Comparison of ENCODE assay signal across 7 mouse cellular contexts in the genomic region with DNA sequence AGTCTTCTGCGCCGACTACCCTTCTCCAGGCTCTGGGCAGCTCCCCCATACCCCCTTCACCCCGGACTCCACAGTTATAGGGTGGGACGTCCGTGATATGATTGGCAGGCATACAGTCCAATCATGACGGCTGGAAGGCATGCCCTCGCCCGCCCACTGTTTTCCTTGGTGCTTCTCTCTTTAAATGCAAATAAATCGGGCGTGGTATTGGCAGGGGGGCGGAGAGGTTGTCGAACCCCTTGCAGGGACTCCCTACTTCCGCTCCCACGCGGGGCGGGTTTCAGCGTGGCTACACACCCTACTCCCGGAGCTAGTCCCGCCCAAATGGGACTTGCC. TPM values are rescaled to one million over a fixed set of nuclear protein-coding genes. Genes with fewer than 3 reads are reported as not detected.
DNase-seq lines count a peak whose midpoint lies in the region; ATAC-seq lines count a peak whose summit lies in the region.

Amer1 (minus strand) TSS at position 97 of the 336 bp plus-strand sequence.

- H3K9ac ChIP-seq in midbrain, embryonic 13.5 days (replicated peaks), result peak within 1 kb of the TSS; percentile 67

- H3K27ac ChIP-seq in limb, embryonic 10.5 days, result peak within 1 kb of the TSS; percentile 85
- H3K27ac ChIP-seq in midbrain, embryonic 13.5 days, result peak within 1 kb of the TSS; percentile 82

- peak; percentile 92 for ATAC-seq in granulocyte monocyte progenitor cell, adult 5-6 weeks (replicated peaks; ENCODE audit: poor library complexity, severe bottlenecking)
- peak; percentile 98 for ATAC-seq in midbrain, embryonic 13.5 days

- no peaks in the 10 kb centered on the region for H3K9me3 ChIP-seq in limb, embryonic 10.5 days (replicated peaks)
- H3K9me3 ChIP-seq in midbrain, embryonic 13.5 days, result no peaks in the 10 kb centered on the region

- peak; percentile 93 for DNase-seq in adrenal gland, adult 8-10 months
- peak; percentile 86 for DNase-seq in embryo, embryonic 9.5 days (ENCODE audit: extremely low spot score)
- DNase-seq in kidney, adult 11 months, result peak; percentile 97
- peak; percentile 72 for DNase-seq in limb, embryonic 10.5 days (ENCODE audit: low spot score)
- DNase-seq in spleen, adult 12 weeks (ENCODE audit: low spot score), result peak; percentile 69

- no peaks in the 10 kb centered on the region for H3K36me3 ChIP-seq in limb, embryonic 10.5 days
- no peaks in the 10 kb centered on the region for H3K36me3 ChIP-seq in midbrain, embryonic 13.5 days

- H3K4me3 ChIP-seq in limb, embryonic 10.5 days, result peak within 1 kb of the TSS; percentile 61
- peak within 1 kb of the TSS; percentile 59 for H3K4me3 ChIP-seq in midbrain, embryonic 13.5 days (replicated peaks)

- 10% methylated on average over 19 of the region's 19 CpGs for WGBS in limb, embryonic 10.5 days
- 22% methylated on average over 19 of the region's 19 CpGs for WGBS in midbrain, embryonic 13.5 days

- H3K27me3 ChIP-seq in limb, embryonic 10.5 days (ENCODE audit: low read depth, poor library complexity, severe bottlenecking), result peaks cover 27% of the 10 kb centered on the region
- H3K27me3 ChIP-seq in midbrain, embryonic 13.5 days, result no peaks in the 10 kb centered on the region

- peaks cover 4% of the 10 kb centered on the region; the same call in 1 of the 2 replicates for H3K4me1 ChIP-seq in limb, embryonic 10.5 days
- peaks cover 24% of the 10 kb centered on the region for H3K4me1 ChIP-seq in midbrain, embryonic 13.5 days (replicated peaks)

- peak within 1 kb of the TSS; percentile 61 for H3K4me2 ChIP-seq in midbrain, embryonic 13.5 days (replicated peaks)

RNA-seq across cellular contexts. Expression of gene Amer1, which starts in this region (rescaled TPM):
- 10 to 100 TPM in 2 of 4 experiments, 1 to 10 TPM in 2; 9.0 to 13.9 (median 10.8) TPM for total RNA-seq in adrenal gland, adult 8-10 months (2022)
- 7.8 and 10.2 TPM in 2 replicates for total RNA-seq in granulocyte monocyte progenitor cell, adult 5-6 weeks (2014; fragmentation: Nextera tagmentation)
- 7.8 and 8.1 TPM in 2 replicates for total RNA-seq in granulocyte monocyte progenitor cell, adult 5-6 weeks (2017)
- polyA plus RNA-seq in limb, embryonic 10.5 days (2016; fragmentation: Nextera tagmentation; extraction: Ambion mirVana), result 10.2 and 11.6 TPM in 2 replicates
- 12.0 and 12.5 TPM in 2 replicates for polyA plus RNA-seq in midbrain, embryonic 13.5 days (2015; fragmentation: Nextera tagmentation; extraction: Ambion mirVana)

Comparison
In these comparisons a context has a peak if more than half of its experiments do, and no peak if none do; other contexts are left out.
1. Peak in every context shown above with its lines: DNase-seq, ATAC-seq, H3K4me3 ChIP-seq and H3K27ac ChIP-seq.